Mouse (Mus musculus): Measurements from ENCODE around the gene Actn2. TPM values are rescaled to one million over a fixed set of nuclear protein-coding genes. Genes with fewer than 3 reads are reported as not detected.

Actn2 gene
- polyA plus RNA-seq, 2 experiments, result 132 to 219 TPM

DNA sequence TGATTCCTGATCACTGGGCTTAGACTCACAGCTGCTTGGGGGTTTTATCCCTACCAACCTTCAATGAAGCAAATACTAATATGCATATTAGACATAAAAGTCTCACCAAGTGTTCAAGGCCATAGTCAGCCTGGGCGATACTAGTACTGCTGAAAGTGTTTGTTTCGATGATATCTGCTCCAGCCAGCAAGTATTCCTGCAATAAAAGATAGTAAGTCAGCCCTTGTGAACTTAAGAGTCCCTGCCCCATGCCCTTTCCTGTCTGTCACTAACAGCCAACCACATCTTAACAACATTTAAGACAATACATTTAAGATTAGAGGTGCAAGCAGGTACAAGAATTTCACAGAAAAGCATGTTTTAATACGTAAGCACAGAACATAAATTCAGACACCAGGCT is 90.1 kb downstream of the Actn2 start:
- H3K27ac ChIP-seq (replicated peaks; ENCODE audit: low read depth, low read length), result no peak overlapping the region
- no peak for ATAC-seq (ENCODE audit: low FRiP score, low read depth)
- H3K9ac ChIP-seq (ENCODE audit: low read depth, low read length, severe bottlenecking), result no peak overlapping the region
- no peak for DNase-seq (ENCODE audit: low spot score)
- 0 out of 2 replicates have a peak, but pooled peaks cover under 1% of the 10 kb centered on the region for H3K4me1 ChIP-seq (ENCODE audit: control insufficient read depth, insufficient read depth, low read length)
- no peak overlapping the region for H3K4me2 ChIP-seq (replicated peaks; ENCODE audit: low read depth, low read length, severe bottlenecking)
- TF ChIP-seq POLR2A (IDR thresholded peaks at IDR 0.05; ENCODE audit: borderline replicate concordance, extremely low read depth, insufficient read depth, insufficient read length), result no peak
- peaks cover 44% of the 10 kb centered on the region for H3K36me3 ChIP-seq (ENCODE audit: control insufficient read depth, insufficient read depth, low read length)
- H3K27me3 ChIP-seq (ENCODE audit: control insufficient read depth, insufficient read depth, low read length), result no peaks in the 10 kb centered on the region
- WGBS, result 94% methylated on average over 3 of the region's 3 CpGs
- no peaks in the 10 kb centered on the region for H3K9me3 ChIP-seq (ENCODE audit: control insufficient read depth, low read length)
- H3K4me3 ChIP-seq (replicated peaks; ENCODE audit: low read length), result no peak overlapping the region

DNA sequence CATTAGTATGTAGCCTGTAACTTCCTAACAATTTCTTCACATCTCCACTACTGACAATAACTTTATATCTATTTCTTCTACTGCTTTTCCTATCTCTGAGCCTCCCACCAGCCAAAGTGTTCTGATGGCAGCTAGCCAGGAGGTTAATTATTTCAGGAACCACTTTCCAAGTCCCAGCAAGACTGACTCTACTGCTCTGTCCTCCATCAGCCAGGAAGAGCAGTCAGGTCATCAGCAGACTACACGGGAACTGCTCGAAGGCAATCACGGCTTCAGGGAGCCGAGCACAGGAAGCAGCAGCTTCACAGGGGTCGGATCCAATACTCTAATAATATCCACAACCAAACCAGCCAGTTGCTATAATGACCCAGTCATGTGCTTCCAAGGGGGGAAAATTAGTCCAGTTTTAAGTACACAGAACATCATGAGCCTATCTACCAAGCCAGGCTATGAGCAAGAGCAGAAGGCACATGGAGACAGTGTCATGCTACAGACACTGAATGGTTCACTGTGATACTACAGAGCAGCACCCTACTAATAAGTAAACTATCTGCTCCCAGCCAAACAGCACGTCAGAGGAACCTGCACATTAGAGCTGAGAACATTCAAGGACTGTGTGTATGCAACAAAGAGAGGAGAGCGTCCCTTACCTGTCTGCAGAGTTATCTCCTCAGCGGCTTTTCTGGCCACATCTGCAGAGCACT is 91.2 kb downstream of the Actn2 start:
- H3K27ac ChIP-seq (replicated peaks; ENCODE audit: low read depth, low read length), result no peak overlapping the region
- no peak overlapping the region for H3K4me2 ChIP-seq (replicated peaks; ENCODE audit: low read depth, low read length, severe bottlenecking)
- 90% methylated on average over 8 of the region's 8 CpGs for WGBS
- no peak overlapping the region for H3K9ac ChIP-seq (ENCODE audit: low read depth, low read length, severe bottlenecking)
- peaks cover 53% of the 10 kb centered on the region for H3K36me3 ChIP-seq (ENCODE audit: control insufficient read depth, insufficient read depth, low read length)
- ATAC-seq (ENCODE audit: low FRiP score, low read depth) (no peak), DNase-seq (ENCODE audit: low spot score) (no peak)
- no peaks in the 10 kb centered on the region for H3K4me1 ChIP-seq (ENCODE audit: control insufficient read depth, insufficient read depth, low read length)
- no peaks in the 10 kb centered on the region for H3K9me3 ChIP-seq (ENCODE audit: control insufficient read depth, low read length)
- H3K27me3 ChIP-seq (ENCODE audit: control insufficient read depth, insufficient read depth, low read length), result no peaks in the 10 kb centered on the region
- H3K4me3 ChIP-seq (replicated peaks; ENCODE audit: low read length), result no peak overlapping the region
- TF ChIP-seq POLR2A (IDR thresholded peaks at IDR 0.05; ENCODE audit: borderline replicate concordance, extremely low read depth, insufficient read depth, insufficient read length), result no peak

DNA sequence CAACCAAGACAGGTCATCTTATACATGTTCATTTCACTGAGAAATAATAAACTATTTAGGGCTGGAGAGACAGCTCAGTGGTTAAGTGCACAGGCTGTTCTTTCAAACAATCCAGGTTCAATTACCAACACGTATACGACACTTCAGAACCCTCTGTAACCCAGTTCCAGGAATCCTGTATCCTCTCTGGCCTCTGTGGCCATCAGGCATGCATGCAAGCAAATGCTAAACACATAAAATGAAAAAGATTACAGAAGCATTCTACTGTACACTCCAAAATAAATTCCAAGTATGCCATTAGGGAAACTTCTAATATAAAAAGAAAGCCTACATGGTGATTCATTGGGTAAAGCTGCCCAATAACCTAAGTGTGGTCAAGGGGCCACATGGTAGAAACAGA is 94.6 kb downstream of the Actn2 start:
- Histone ChIP-seq H3K9ac (ENCODE audit: low read depth, low read length, severe bottlenecking) (no peak overlapping the region), H3K27me3 (ENCODE audit: control insufficient read depth, insufficient read depth, low read length) (no peaks in the 10 kb centered on the region), H3K36me3 (ENCODE audit: control insufficient read depth, insufficient read depth, low read length) (peaks cover 77% of the 10 kb centered on the region), H3K4me2 (replicated peaks; ENCODE audit: low read depth, low read length, severe bottlenecking) (no peak overlapping the region), H3K9me3 (ENCODE audit: control insufficient read depth, low read length) (no peaks in the 10 kb centered on the region), H3K4me3 (replicated peaks; ENCODE audit: low read length) (no peak overlapping the region), H3K27ac (replicated peaks; ENCODE audit: low read depth, low read length) (no peak overlapping the region), H3K4me1 (ENCODE audit: control insufficient read depth, insufficient read depth, low read length) (no peaks in the 10 kb centered on the region)
- 100% methylated on average over 2 of the region's 2 CpGs for WGBS
- ATAC-seq (ENCODE audit: low FRiP score, low read depth), result no peak
- no peak for TF ChIP-seq POLR2A (IDR thresholded peaks at IDR 0.05; ENCODE audit: borderline replicate concordance, extremely low read depth, insufficient read depth, insufficient read length)
- no peak for DNase-seq (ENCODE audit: low spot score)

DNA sequence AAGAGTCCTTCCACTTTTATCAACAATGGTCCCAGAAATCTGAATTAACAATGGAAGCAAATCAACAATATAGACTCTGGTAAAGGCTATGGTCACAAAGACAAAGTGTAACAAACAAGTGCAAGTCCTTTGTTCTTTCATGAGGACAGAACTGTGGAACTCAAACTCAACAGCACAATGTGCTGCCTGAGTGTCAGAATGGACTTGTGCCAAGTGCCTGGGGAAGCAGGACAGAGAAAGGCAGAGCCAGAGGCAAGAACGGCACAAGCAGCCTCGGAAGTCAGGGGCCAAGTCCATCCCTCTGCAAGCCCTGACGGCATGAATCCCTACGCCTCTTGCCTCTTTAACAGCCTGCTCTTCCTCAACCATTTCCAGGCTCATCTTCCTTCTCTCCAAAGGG is 96.6 kb downstream of the Actn2 start:
- no peak for TF ChIP-seq POLR2A (IDR thresholded peaks at IDR 0.05; ENCODE audit: borderline replicate concordance, extremely low read depth, insufficient read depth, insufficient read length)
- Histone ChIP-seq H3K27ac (replicated peaks; ENCODE audit: low read depth, low read length) (no peak overlapping the region), H3K9ac (ENCODE audit: low read depth, low read length, severe bottlenecking) (no peak overlapping the region), H3K27me3 (ENCODE audit: control insufficient read depth, insufficient read depth, low read length) (no peaks in the 10 kb centered on the region), H3K4me1 (ENCODE audit: control insufficient read depth, insufficient read depth, low read length) (no peaks in the 10 kb centered on the region), H3K9me3 (ENCODE audit: control insufficient read depth, low read length) (no peaks in the 10 kb centered on the region), H3K36me3 (ENCODE audit: control insufficient read depth, insufficient read depth, low read length) (peaks cover 71% of the 10 kb centered on the region), H3K4me3 (replicated peaks; ENCODE audit: low read length) (no peak overlapping the region), H3K4me2 (replicated peaks; ENCODE audit: low read depth, low read length, severe bottlenecking) (no peak overlapping the region)
- DNase-seq (ENCODE audit: low spot score) (no peak), ATAC-seq (ENCODE audit: low FRiP score, low read depth) (no peak)
- WGBS, result 98% methylated on average over 4 of the region's 4 CpGs

DNA sequence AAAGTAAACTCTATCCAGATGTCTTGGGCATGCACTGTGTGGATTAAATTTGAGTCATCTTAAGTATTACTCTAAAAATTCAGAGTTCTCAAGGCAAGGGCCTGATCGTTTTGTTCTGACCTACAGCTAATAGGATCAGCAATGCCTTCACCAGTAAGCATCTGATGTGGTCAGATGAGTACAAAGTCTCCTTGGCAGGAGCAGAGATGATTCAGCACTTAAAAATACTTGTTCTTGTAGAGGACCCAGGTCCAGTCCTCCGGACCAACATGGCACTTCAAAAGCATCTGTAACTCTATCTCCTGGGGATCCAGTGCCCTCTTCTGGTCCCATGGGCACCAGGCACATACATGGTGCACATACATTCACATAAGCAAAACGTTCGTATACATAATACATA is 108.4 kb downstream of the Actn2 start:
- H3K4me1 ChIP-seq (ENCODE audit: control insufficient read depth, insufficient read depth, low read length), result no peaks in the 10 kb centered on the region

More for the DNA sequence above, 108.4 kb downstream of the Actn2 start:
- ATAC-seq (ENCODE audit: low FRiP score, low read depth) (no peak), DNase-seq (ENCODE audit: low spot score) (no peak)
- no peak for TF ChIP-seq POLR2A (IDR thresholded peaks at IDR 0.05; ENCODE audit: borderline replicate concordance, extremely low read depth, insufficient read depth, insufficient read length)
- WGBS, result 91% methylated on average over 4 of the region's 4 CpGs
- no peak overlapping the region for H3K4me2 ChIP-seq (replicated peaks; ENCODE audit: low read depth, low read length, severe bottlenecking)
- no peaks in the 10 kb centered on the region for H3K9me3 ChIP-seq (ENCODE audit: control insufficient read depth, low read length)
- no peak overlapping the region for H3K4me3 ChIP-seq (replicated peaks; ENCODE audit: low read length)
- peaks cover 76% of the 10 kb centered on the region for H3K36me3 ChIP-seq (ENCODE audit: control insufficient read depth, insufficient read depth, low read length)
- H3K27ac ChIP-seq (replicated peaks; ENCODE audit: low read depth, low read length), result no peak overlapping the region
- no peaks in the 10 kb centered on the region for H3K27me3 ChIP-seq (ENCODE audit: control insufficient read depth, insufficient read depth, low read length)
- no peak overlapping the region for H3K9ac ChIP-seq (ENCODE audit: low read depth, low read length, severe bottlenecking)

Data from limb, embryonic 14.5 days (tissue).